Mouse (Mus musculus): ENCODE measurements around the gene Hhipl1.

Hhipl1 gene

GRCm38 (mm10) chr12:108277341-108277841 is 28.7 kb upstream of the Hhipl1 start:
- in situ Hi-C loops (cut with MboI, MseI): no loop called here

- in situ Hi-C loops (cut with MboI, MseI): no loop called here
Measured at GRCm38 (mm10) chr12:108278221-108278918, 27.7 kb upstream of the Hhipl1 start.

- in situ Hi-C loops (cut with MboI, MseI): no loop called here
Measured at GRCm38 (mm10) chr12:108284455-108285224, 21.4 kb upstream of the Hhipl1 start.

GRCm38 (mm10) chr12:108285225-108286011 is 20.7 kb upstream of the Hhipl1 start:
- in situ Hi-C loops (cut with MboI, MseI): no loop called here

GRCm38 (mm10) chr12:108286381-108286780 is 19.7 kb upstream of the Hhipl1 start:
- in situ Hi-C loops (cut with MboI, MseI): no loop called here

GRCm38 (mm10) chr12:108287011-108287410 is 19.1 kb upstream of the Hhipl1 start:
- in situ Hi-C loops (cut with MboI, MseI): no loop called here

GRCm38 (mm10) chr12:108288127-108288880 is 17.8 kb upstream of the Hhipl1 start:
- in situ Hi-C loops (cut with MboI, MseI): no loop called here

GRCm38 (mm10) chr12:108292419-108292818 is 13.7 kb upstream of the Hhipl1 start:
- in situ Hi-C loops (cut with MboI, MseI): loop anchor here (10.0 kb wide), 1 partner anchor 58 kb away; no protein-coding TSS in a partner anchor

GRCm38 (mm10) chr12:108292957-108293356 is 13.1 kb upstream of the Hhipl1 start:
- in situ Hi-C loops (cut with MboI, MseI): loop anchor here (10.0 kb wide), 1 partner anchor 58 kb away; no protein-coding TSS in a partner anchor

GRCm38 (mm10) chr12:108294620-108295019 is 11.4 kb upstream of the Hhipl1 start:
- in situ Hi-C loops (cut with MboI, MseI): loop anchor here (10.0 kb wide), 1 partner anchor 60 kb away; no protein-coding TSS in a partner anchor

- in situ Hi-C loops (cut with MboI, MseI): loop anchor here (10.0 kb wide), 1 partner anchor 62 kb away; no protein-coding TSS in a partner anchor
Measured at GRCm38 (mm10) chr12:108297033-108297432, 9.0 kb upstream of the Hhipl1 start.

GRCm38 (mm10) chr12:108301006-108301405 is 5.1 kb upstream of the Hhipl1 start:
- in situ Hi-C loops (cut with MboI, MseI): loop anchor here (5.0 kb wide), 1 partner anchor 99 kb away; no protein-coding TSS in a partner anchor

- in situ Hi-C loops (cut with MboI, MseI): loop anchor here (5.0 kb wide), 1 partner anchor 102 kb away; no protein-coding TSS in a partner anchor
Measured at GRCm38 (mm10) chr12:108303778-108304365, 2.2 kb upstream of the Hhipl1 start.

- in situ Hi-C loops (cut with MboI, MseI): no loop called here
Measured at GRCm38 (mm10) chr12:108305172-108305571, 898 bp upstream of the Hhipl1 start.

- in situ Hi-C loops (cut with MboI, MseI): no loop called here
Measured at GRCm38 (mm10) chr12:108307553-108307952, 1.5 kb downstream of the Hhipl1 start.

- in situ Hi-C loops (cut with MboI, MseI): no loop called here
Measured at GRCm38 (mm10) chr12:108308363-108308856, 2.3 kb downstream of the Hhipl1 start.

GRCm38 (mm10) chr12:108309116-108309794 is 3.2 kb downstream of the Hhipl1 start:
- in situ Hi-C loops (cut with MboI, MseI): no loop called here

GRCm38 (mm10) chr12:108310041-108310440 is 4.0 kb downstream of the Hhipl1 start:
- in situ Hi-C loops (cut with MboI, MseI): no loop called here

GRCm38 (mm10) chr12:108310456-108311027 is 4.5 kb downstream of the Hhipl1 start:
- in situ Hi-C loops (cut with MboI, MseI): no loop called here

All from regulatory T cell (primary cell).